Mouse (Mus musculus) heart, embryonic 13.5 days (tissue): ENCODE measurements around the gene Cdc123. TPM values are rescaled to one million over a fixed set of nuclear protein-coding genes. Genes with fewer than 3 reads are reported as not detected.

Experiments
- ATAC-seq: fragments of 200-750 bp; cut with Nextera tagmentation; 2 replicates; pipeline ENCODE4 v1.8.0; 2017; ENCODE audit warnings: moderate TSS enrichment; ENCODE audit not compliant: insufficient number of reproducible peaks, low FRiP score, low TSS enrichment; ENCODE audit errors: extremely low read depth
- H3K27ac ChIP-seq: fragments of 300-500 bp; sonication (generic); replicated peaks from 2 replicates; pipeline ENCODE4 v1.5.1; 2015; ENCODE audit warnings: moderate library complexity, mild to moderate bottlenecking, inconsistent platforms
- H3K27me3 ChIP-seq: fragments of 300-500 bp; sonication (generic); replicated peaks from 2 replicates; pipeline ENCODE4 v1.6.1; 2015; ENCODE audit warnings: mild to moderate bottlenecking, inconsistent platforms
- H3K36me3 ChIP-seq: fragments of 300-500 bp; sonication (generic); 2 replicates; pipeline ENCODE4 v1.6.1; 2015; ENCODE audit warnings: mild to moderate bottlenecking, inconsistent platforms
- H3K4me1 ChIP-seq: fragments of 300-500 bp; sonication (generic); 2 replicates; pipeline ENCODE4 v1.6.1; 2015; ENCODE audit warnings: inconsistent platforms
- H3K4me2 ChIP-seq: fragments of 300-500 bp; sonication (generic); 2 replicates; pipeline ENCODE4 v1.6.1; 2015; ENCODE audit warnings: inconsistent platforms, mild to moderate bottlenecking, moderate library complexity
- H3K4me3 ChIP-seq: fragments of 300-500 bp; sonication (generic); 2 replicates; pipeline ENCODE4 v1.5.1; 2015; ENCODE audit warnings: moderate library complexity, mild to moderate bottlenecking, inconsistent platforms
- H3K9ac ChIP-seq: fragments of 300-500 bp; sonication (generic); 2 replicates; pipeline ENCODE4 v1.6.1; 2015; ENCODE audit warnings: inconsistent platforms, mild to moderate bottlenecking, moderate library complexity
- H3K9me3 ChIP-seq: fragments of 300-500 bp; sonication (generic); 2 replicates; pipeline ENCODE4 v1.6.1; 2016; ENCODE audit warnings: inconsistent platforms
- WGBS: fragments of 180-500 bp; shearing (Covaris S2); methylation state at CpG from one replicate; pipeline ENCODE4 v1.1.7; 2015; ENCODE audit warnings: mixed read lengths; 5-methylcytosine and 5-hydroxymethylcytosine counted together
- polyA plus RNA-seq: library from polyadenylated mRNA; unstranded; fragments of >200 nt; fragmentation: Nextera tagmentation; extraction: Ambion mirVana; gene quantifications from 2 replicates; pipeline ENCODE4 v1.2.1, GENCODE M21; 2015

Gene Cdc123
- polyA plus RNA-seq = 184 and 186 TPM in 2 replicates

GRCm38 (mm10) chr2:5844873-5845631 is at the start of gene Cdc123, which contains the start of gene Nudt5:
Cdc123 (minus strand) TSS chr2:5845164.
Nudt5 (plus strand) TSS chr2:5845019.
- Histone ChIP-seq H3K9me3 (no peaks in the 10 kb centered on the region), H3K4me1 (peaks cover 17% of the 10 kb centered on the region), H3K4me3 (peak within 1 kb of the TSS; percentile 89), H3K27ac (peak within 1 kb of the TSS; percentile 89), H3K36me3 (peaks cover 33% of the 10 kb centered on the region), H3K27me3 (no peaks in the 10 kb centered on the region), H3K4me2 (peak within 1 kb of the TSS; percentile 78), H3K9ac (peak within 1 kb of the TSS; percentile 93)
- peak; percentile 75 for ATAC-seq
- under 1% methylated on average over 53 of the region's 53 CpGs for WGBS

DNA sequence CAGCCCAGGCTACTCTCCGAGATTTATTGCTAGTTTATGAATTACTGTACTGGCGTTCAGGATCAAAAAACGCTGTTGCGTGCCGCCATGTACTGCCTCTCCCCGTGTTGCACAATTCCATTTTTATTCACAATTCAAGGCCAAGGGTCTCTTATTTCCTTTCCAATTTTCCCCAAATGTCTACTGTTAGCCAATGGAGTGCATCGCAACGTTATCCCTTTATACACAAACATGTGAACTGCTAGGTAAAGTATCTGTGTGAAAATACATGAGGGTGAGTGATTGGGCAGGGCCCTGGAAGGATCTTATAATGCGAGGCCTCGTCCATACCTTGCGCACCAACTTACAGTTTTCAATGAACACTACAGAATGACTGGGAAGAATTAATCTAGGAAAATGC is 49.3 kb upstream of the Cdc123 start:
- Histone ChIP-seq H3K9me3 (no peaks in the 10 kb centered on the region), H3K4me1 (peaks cover 14% of the 10 kb centered on the region), H3K27me3 (no peaks in the 10 kb centered on the region), H3K4me2 (peak overlapping the region; percentile 72), H3K9ac (peak overlapping the region; percentile 95), H3K27ac (no peak overlapping the region; the same call in 1 of the 2 replicates), H3K4me3 (peak overlapping the region; percentile 93), H3K36me3 (peaks cover 30% of the 10 kb centered on the region)
- no peak for ATAC-seq
- WGBS = 44% methylated on average over 11 of the region's 11 CpGs

DNA sequence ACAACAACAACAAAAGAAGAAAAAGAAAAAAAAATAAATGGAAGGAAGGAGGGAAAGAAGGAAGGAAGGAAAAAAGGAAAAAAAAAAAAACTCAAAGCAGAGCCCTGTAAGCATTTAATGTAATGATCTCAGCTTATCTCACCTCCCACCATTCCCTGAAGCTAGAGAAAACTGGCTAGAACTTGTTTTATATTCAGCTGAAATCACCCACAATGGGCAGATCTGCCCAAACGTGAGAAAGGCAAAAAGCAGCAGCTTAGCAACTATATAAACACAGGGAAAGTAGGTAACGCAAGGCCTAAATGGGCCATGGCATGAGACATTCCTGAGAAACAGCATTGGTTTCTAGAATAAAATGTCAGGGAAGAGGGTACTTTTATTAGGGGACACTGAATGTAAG is 44.4 kb upstream of the Cdc123 start:
- no peaks in the 10 kb centered on the region for H3K9me3 ChIP-seq
- H3K4me1 ChIP-seq = peaks cover 16% of the 10 kb centered on the region
- H3K9ac ChIP-seq = no peak overlapping the region
- 70% methylated on average over 2 of the region's 2 CpGs for WGBS
- no peak overlapping the region for H3K4me2 ChIP-seq
- H3K36me3 ChIP-seq = peaks cover 71% of the 10 kb centered on the region
- H3K27me3 ChIP-seq = no peaks in the 10 kb centered on the region
- H3K4me3 ChIP-seq = no peak overlapping the region
- no peak for ATAC-seq
- H3K27ac ChIP-seq = no peak overlapping the region

GRCm38 (mm10) chr2:5888865-5889264 is 43.9 kb upstream of the Cdc123 start:
- Histone ChIP-seq H3K9me3 (no peaks in the 10 kb centered on the region), H3K4me1 (peaks cover 12% of the 10 kb centered on the region), H3K9ac (no peak overlapping the region; the same call in 1 of the 2 replicates), H3K27me3 (no peaks in the 10 kb centered on the region), H3K4me3 (no peak overlapping the region), H3K4me2 (no peak overlapping the region), H3K27ac (no peak overlapping the region), H3K36me3 (peaks cover 74% of the 10 kb centered on the region)
- ATAC-seq = no peak
- WGBS = 66% methylated on average over 5 of the region's 5 CpGs

GRCm38 (mm10) chr2:5877446-5877845 is 32.5 kb upstream of the Cdc123 start:
- H3K27me3 ChIP-seq = no peaks in the 10 kb centered on the region
- no peak overlapping the region for H3K27ac ChIP-seq
- H3K9ac ChIP-seq = no peak overlapping the region
- H3K9me3 ChIP-seq = no peaks in the 10 kb centered on the region
- WGBS = 85% methylated on average over 3 of the region's 3 CpGs
- no peak overlapping the region for H3K4me3 ChIP-seq
- no peak for ATAC-seq
- no peaks in the 10 kb centered on the region for H3K4me1 ChIP-seq
- H3K4me2 ChIP-seq = no peak overlapping the region
- H3K36me3 ChIP-seq = peaks cover 90% of the 10 kb centered on the region

DNA sequence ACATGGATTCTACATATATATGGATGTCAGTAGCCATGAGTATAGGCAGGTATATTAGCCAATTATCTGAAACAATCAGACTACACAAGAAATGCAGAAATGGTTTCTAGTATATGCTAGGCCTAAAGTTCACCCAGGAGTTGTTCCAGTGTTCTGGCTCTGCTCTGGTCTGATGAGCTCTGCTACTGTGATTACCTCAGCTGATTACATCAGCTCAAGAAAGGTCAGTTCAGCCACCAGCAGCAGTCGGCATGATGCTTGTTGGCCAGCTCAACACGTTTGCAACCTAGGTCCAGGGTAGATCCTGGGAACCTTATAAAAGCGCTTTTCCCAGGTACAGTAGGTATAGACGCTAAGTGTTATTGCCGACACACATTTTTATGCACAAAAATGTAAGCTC is 24.8 kb upstream of the Cdc123 start:
- peaks cover 88% of the 10 kb centered on the region for H3K36me3 ChIP-seq

GRCm38 (mm10) chr2:5867681-5868080 is 22.7 kb upstream of the Cdc123 start:
- no peaks in the 10 kb centered on the region for H3K27me3 ChIP-seq
- H3K27ac ChIP-seq = no peak overlapping the region
- whole genome bisulfite sequencing = 74% methylated on average over 2 of the region's 2 CpGs
- H3K4me2 ChIP-seq = no peak overlapping the region
- no peak for ATAC-seq
- no peak overlapping the region for H3K9ac ChIP-seq
- H3K4me3 ChIP-seq = no peak overlapping the region
- no peaks in the 10 kb centered on the region for H3K9me3 ChIP-seq
- no peaks in the 10 kb centered on the region for H3K4me1 ChIP-seq
- peaks cover 88% of the 10 kb centered on the region for H3K36me3 ChIP-seq

More for the DNA sequence above, 24.8 kb upstream of the Cdc123 start:
- WGBS = 88% methylated on average over 5 of the region's 5 CpGs
- H3K4me1 ChIP-seq = no peaks in the 10 kb centered on the region
- ATAC-seq = no peak
- no peaks in the 10 kb centered on the region for H3K27me3 ChIP-seq
- H3K9ac ChIP-seq = no peak overlapping the region
- no peak overlapping the region for H3K4me3 ChIP-seq
- H3K4me2 ChIP-seq = no peak overlapping the region
- H3K9me3 ChIP-seq = no peaks in the 10 kb centered on the region
- H3K27ac ChIP-seq = no peak overlapping the region

DNA sequence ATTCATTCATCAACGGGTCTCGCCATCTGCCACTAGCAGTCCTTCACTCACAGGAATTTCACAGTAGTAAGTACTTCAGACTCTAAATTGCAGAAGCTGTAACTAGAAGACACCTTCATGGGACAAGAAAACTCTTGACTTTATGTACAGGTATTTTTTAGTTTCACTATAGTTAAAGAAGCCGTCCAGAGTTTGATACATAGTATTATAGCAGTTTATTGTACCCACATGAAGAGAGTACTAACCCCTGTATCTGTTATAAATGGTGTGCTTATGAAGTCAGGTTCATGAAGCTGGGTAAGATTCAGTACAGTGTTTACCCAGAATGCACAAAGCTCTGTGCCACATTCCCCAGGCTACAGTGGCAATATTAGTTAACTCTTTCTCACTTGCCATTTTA is 17.9 kb upstream of the Cdc123 start, which contains the start of gene Gm13199:
Gm13199 (minus strand) TSS at position 101 of the 400 bp plus-strand sequence.
- H3K9me3 ChIP-seq = no peaks in the 10 kb centered on the region
- ATAC-seq = no peak
- peaks cover 89% of the 10 kb centered on the region for H3K36me3 ChIP-seq
- H3K27me3 ChIP-seq = no peaks in the 10 kb centered on the region
- no peak within 1 kb of the TSS for H3K9ac ChIP-seq
- 83% methylated on average over 3 of the region's 3 CpGs for WGBS
- no peak within 1 kb of the TSS for H3K4me2 ChIP-seq
- H3K4me3 ChIP-seq = no peak within 1 kb of the TSS
- H3K4me1 ChIP-seq = no peaks in the 10 kb centered on the region
- H3K27ac ChIP-seq = no peak within 1 kb of the TSS

DNA sequence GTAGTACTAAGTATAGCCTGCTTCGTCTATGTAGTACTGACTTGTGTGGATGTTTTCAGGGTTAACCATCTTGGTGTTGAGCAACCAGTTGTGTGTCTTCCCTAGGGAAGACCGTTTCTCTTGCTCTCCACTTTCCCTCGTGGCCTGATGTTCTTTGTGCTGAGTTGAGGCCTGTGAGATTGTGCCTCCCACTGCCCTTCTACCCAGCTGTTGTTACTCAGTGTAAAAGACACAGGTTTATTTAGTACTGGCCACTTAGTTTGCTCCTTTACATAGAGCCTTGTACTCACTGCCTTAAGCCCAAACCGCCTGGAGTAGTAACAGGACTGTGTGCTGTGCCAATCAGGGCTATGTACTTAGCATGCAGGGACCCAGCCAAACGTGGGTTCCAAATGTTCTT is 6.9 kb upstream of the Cdc123 start:
- WGBS = 71% methylated on average over 5 of the region's 5 CpGs
- H3K4me1 ChIP-seq = peaks cover 2% of the 10 kb centered on the region; the same call in 1 of the 2 replicates
- no peak for ATAC-seq
- H3K36me3 ChIP-seq = peaks cover 46% of the 10 kb centered on the region
- no peak overlapping the region for H3K9ac ChIP-seq
- no peaks in the 10 kb centered on the region for H3K27me3 ChIP-seq
- no peaks in the 10 kb centered on the region for H3K9me3 ChIP-seq
- no peak overlapping the region for H3K27ac ChIP-seq
- H3K4me3 ChIP-seq = no peak overlapping the region
- H3K4me2 ChIP-seq = no peak overlapping the region

DNA sequence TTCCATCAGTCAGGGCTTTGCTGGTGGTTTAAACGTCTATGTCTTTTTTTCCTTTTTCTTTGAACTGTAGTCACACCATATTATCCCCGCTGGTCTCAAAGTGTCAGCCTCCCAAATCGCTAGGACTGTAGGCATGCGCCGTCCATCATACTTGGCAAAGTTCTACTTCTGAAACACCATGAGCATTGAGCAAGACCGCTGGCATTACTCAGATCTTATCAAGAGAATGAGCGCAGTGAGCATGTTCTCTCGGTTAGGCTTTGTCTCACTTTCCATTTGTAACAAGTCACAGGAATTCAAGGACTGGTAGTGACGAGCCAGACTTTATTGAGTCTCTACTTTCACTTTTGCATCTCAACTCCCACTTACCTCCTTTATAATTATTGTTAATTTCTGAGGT is 6.2 kb upstream of the Cdc123 start:
- Histone ChIP-seq H3K4me1 (peaks cover 9% of the 10 kb centered on the region), H3K4me2 (no peak overlapping the region), H3K9me3 (no peaks in the 10 kb centered on the region), H3K27me3 (no peaks in the 10 kb centered on the region), H3K4me3 (no peak overlapping the region), H3K9ac (no peak overlapping the region), H3K27ac (no peak overlapping the region), H3K36me3 (peaks cover 42% of the 10 kb centered on the region)
- ATAC-seq = no peak
- WGBS = 84% methylated on average over 9 of the region's 9 CpGs

GRCm38 (mm10) chr2:5845826-5846225 is 862 bp upstream of the Cdc123 start:
- Histone ChIP-seq H3K9me3 (no peaks in the 10 kb centered on the region), H3K4me3 (peak overlapping the region; percentile 89), H3K9ac (peak overlapping the region; percentile 93), H3K27ac (no peak overlapping the region), H3K4me2 (peak overlapping the region; percentile 78), H3K4me1 (peaks cover 17% of the 10 kb centered on the region), H3K27me3 (no peaks in the 10 kb centered on the region), H3K36me3 (peaks cover 32% of the 10 kb centered on the region)
- 22% methylated on average over 4 of the region's 4 CpGs for WGBS
- ATAC-seq = no peak
